Mouse (Mus musculus) MEL (cell line): ENCODE measurements around the gene Cenps.

Experiments used
- CHD1 ChIP-seq: IDR thresholded peaks from 2 replicates; pipeline ENCODE4 v1.6.1; 2012; ENCODE audit warnings: low read depth, mild to moderate bottlenecking, inconsistent platforms, low read length, improper control_type of control experiment
- CTCF ChIP-seq, 3 experiments: IDR thresholded peaks in 2 of 3; conservative IDR thresholded peaks in 1 of 3; 2 replicates each; pipeline ENCODE4 v1.5.1; 2011 to 2012; ENCODE audit warnings: low read length in 3 of 3, low read depth in 2 of 3, mild to moderate bottlenecking in 2 of 3, improper control_type of control experiment in 1 of 3, inconsistent platforms in 1 of 3, mixed read lengths in 1 of 3, moderate library complexity in 1 of 3; ENCODE audit not compliant: control insufficient read depth in 1 of 3, insufficient read depth in 1 of 3, poor library complexity in 1 of 3, severe bottlenecking in 1 of 3
- E2F4 ChIP-seq: IDR thresholded peaks from 2 replicates; pipeline ENCODE4 v1.6.1; 2011; ENCODE audit warnings: low read depth, low read length, improper control_type of control experiment, borderline replicate concordance

GRCm38 (mm10) chr4:149085381-149085780 lies 52.0 kb downstream of the Cenps start:
- TF ChIP-seq CHD1 (no peak), CTCF (IDR thresholded peaks at IDR 0.05 in 2 of 3, conservative IDR thresholded peaks at IDR 0.05 in 1 of 3; ENCODE audit: control insufficient read depth in 1 of 3, insufficient read depth in 1 of 3, low read depth in 2 of 3, low read length in 3 of 3, poor library complexity in 1 of 3, severe bottlenecking in 1 of 3) (no peak), E2F4 (no peak)
